Mouse (Mus musculus) limb, embryonic 11.5 days (tissue): ENCODE measurements around the gene Pxdc1. TPM values are rescaled to one million over a fixed set of nuclear protein-coding genes. Genes with fewer than 3 reads are reported as not detected.

Experiments
- ATAC-seq: fragments of 200-750 bp; cut with Nextera tagmentation; 2 replicates; pipeline ENCODE4 v1.8.0; 2017; ENCODE audit warnings: low read depth; ENCODE audit not compliant: insufficient number of reproducible peaks, low FRiP score, low TSS enrichment
- DNase-seq: peaks from one replicate; pipeline ENCODE4 v3.0.0-alpha.2; 2015; ENCODE audit warnings: low spot score
- H3K27ac ChIP-seq: fragments of 300-500 bp; sonication (generic); replicated peaks from 2 replicates; pipeline ENCODE4 v1.5.1; 2014; ENCODE audit warnings: low read depth, mild to moderate bottlenecking, low read length
- H3K27me3 ChIP-seq: fragments of 300-500 bp; sonication (generic); 2 replicates; pipeline ENCODE4 v1.6.1; 2014; ENCODE audit warnings: mild to moderate bottlenecking, low read length, mixed read lengths; ENCODE audit not compliant: control insufficient read depth, insufficient read depth
- H3K36me3 ChIP-seq: fragments of 300-500 bp; sonication (generic); 2 replicates; pipeline ENCODE4 v1.6.1; 2014; ENCODE audit warnings: mild to moderate bottlenecking, low read length, moderate library complexity, mixed read lengths; ENCODE audit not compliant: control insufficient read depth, insufficient read depth
- H3K4me1 ChIP-seq: fragments of 300-500 bp; sonication (generic); 2 replicates; pipeline ENCODE4 v1.6.1; 2014; ENCODE audit warnings: low read length, mixed read lengths; ENCODE audit not compliant: control insufficient read depth, insufficient read depth
- H3K4me2 ChIP-seq: fragments of 300-500 bp; sonication (generic); 2 replicates; pipeline ENCODE4 v1.6.1; 2014; ENCODE audit warnings: low read depth, mild to moderate bottlenecking, moderate library complexity; ENCODE audit not compliant: severe bottlenecking
- H3K4me3 ChIP-seq: fragments of 300-500 bp; sonication (generic); 2 replicates; pipeline ENCODE4 v1.5.1; 2014; ENCODE audit warnings: low read depth, low read length
- H3K9ac ChIP-seq: fragments of 300-500 bp; sonication (generic); 2 replicates; pipeline ENCODE4 v1.6.1; 2014; ENCODE audit warnings: mild to moderate bottlenecking, low read length
- H3K9me3 ChIP-seq: fragments of 300-500 bp; sonication (generic); 2 replicates; pipeline ENCODE4 v1.6.1; 2016; ENCODE audit warnings: low read length; ENCODE audit not compliant: control insufficient read depth
- WGBS: fragments of 180-500 bp; shearing (Covaris S2); extraction: QIAGEN DNeasy Blood & Tissue Kit; methylation state at CpG from one replicate; pipeline ENCODE4 v1.1.7; 2014; 5-methylcytosine and 5-hydroxymethylcytosine counted together
- polyA plus RNA-seq: library from polyadenylated mRNA; unstranded; fragments of >200 nt; fragmentation: Nextera tagmentation; extraction: Ambion mirVana; gene quantifications from 2 replicates; pipeline ENCODE4 v1.2.1, GENCODE M21; 2014

The Pxdc1 gene
- 2.4 and 3.6 TPM in 2 replicates for polyA plus RNA-seq

DNA sequence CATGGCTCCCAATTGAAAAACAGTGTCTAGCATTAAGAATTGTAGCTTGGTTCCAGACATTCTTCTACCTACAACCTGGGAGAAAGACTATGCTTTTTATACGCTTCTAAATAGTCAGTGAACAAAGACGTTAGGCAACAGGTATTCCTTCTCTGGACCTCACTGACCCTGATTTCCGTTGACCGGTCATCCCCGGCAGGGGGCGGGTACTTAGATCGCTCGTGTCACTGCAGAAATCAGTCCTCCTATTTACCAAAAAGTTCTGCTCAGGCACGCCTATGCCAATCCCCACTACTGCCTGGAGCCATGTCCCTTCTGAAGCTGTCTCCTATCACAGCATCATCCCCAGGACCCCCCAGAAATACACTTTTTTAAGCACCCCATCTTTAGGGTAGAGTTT lies at the start of gene Pxdc1:
TSS of gene Pxdc1 (minus strand) at position 96 of the 400 bp plus-strand sequence.
- Histone ChIP-seq H3K27me3 (peaks cover 18% of the 10 kb centered on the region), H3K4me1 (peaks cover 6% of the 10 kb centered on the region; the same call in 1 of the 2 replicates), H3K4me2 (peak within 1 kb of the TSS; percentile 78), H3K9ac (peak within 1 kb of the TSS; percentile 44), H3K36me3 (no peaks in the 10 kb centered on the region), H3K27ac (no peak within 1 kb of the TSS), H3K9me3 (no peaks in the 10 kb centered on the region), H3K4me3 (peak within 1 kb of the TSS; percentile 36)
- DNase-seq (peak; percentile 62), ATAC-seq (no peak)
- under 1% methylated on average over 9 of the region's 9 CpGs for WGBS

DNA sequence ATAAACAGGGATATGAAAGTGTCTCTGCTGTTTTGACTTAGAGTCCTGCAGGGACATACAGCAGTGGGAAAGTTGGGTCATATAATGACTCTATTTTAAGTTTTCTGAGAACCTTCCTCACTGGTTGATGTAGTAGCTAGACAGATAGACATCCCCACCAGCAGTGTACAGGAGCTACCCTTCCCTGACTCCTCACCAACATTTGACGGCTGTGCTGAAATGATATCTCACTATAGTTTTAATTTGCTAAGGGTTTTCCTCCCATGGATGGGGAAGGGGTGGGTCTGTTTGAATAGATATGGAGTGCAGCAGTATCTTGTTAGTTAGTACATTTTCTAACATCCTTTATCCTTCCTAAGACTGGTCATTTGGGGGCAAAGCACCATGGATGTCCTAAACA lies 47.3 kb upstream of the Pxdc1 start:
- Histone ChIP-seq H3K27ac (no peak overlapping the region), H3K4me3 (no peak overlapping the region), H3K9me3 (no peaks in the 10 kb centered on the region), H3K4me2 (no peak overlapping the region), H3K27me3 (no peaks in the 10 kb centered on the region), H3K36me3 (no peaks in the 10 kb centered on the region), H3K4me1 (no peaks in the 10 kb centered on the region), H3K9ac (no peak overlapping the region)
- ATAC-seq (no peak), DNase-seq (no peak)
- WGBS = 87% methylated on average over 1 of the region's 1 CpGs

DNA sequence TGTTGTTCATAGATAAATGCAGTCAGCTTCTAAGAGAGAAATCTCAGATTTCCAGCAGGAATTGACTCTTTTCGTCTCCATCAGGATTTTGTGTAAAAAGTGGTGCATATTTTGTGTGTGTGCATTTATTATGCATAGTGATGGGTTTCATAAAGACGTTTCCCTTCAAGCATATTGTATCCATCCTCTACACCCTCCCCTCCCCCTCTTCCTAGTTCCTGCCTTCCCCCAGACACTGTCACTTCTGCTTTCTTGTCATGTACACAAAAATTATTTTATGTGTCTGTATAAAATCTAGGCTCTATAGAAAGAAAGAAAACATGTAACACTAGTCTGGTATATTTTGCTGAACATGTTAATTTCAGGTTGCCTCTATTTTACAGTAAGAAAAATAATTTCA lies 46.8 kb upstream of the Pxdc1 start:
- ATAC-seq (no peak), DNase-seq (no peak)
- Histone ChIP-seq H3K9ac (no peak overlapping the region), H3K27ac (no peak overlapping the region), H3K36me3 (no peaks in the 10 kb centered on the region), H3K27me3 (no peaks in the 10 kb centered on the region), H3K4me3 (no peak overlapping the region), H3K4me1 (no peaks in the 10 kb centered on the region), H3K4me2 (no peak overlapping the region), H3K9me3 (no peaks in the 10 kb centered on the region)
- WGBS = 78% methylated on average over 2 of the region's 2 CpGs

DNA sequence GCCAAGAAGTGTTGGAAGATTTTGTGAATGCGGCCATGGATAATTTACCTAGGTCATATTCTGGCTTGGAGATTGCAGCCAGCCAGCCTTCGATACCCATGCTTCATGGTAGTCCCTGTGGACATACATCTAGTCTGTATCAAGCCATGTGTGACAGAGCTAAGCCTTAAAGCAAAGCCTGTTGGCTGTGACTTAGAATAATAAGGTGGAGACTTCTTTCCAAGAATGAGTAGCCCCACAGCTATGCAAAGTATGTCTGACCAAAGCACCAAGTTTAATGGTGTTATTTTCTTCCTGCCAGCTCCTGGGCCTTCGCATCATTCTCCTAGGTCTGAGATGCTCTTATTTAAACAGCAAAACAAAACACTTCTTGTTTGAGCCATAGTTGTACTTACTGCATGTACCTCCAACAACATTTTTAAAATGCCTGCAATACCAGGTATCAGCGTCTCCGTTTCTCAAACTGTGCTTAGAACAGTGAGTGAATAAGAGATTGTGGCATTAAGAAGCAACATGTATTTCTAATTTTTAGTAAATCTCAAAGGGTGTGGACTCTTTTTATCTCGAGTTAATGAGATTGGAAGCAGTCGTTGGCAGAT lies 43.5 kb upstream of the Pxdc1 start:
- Histone ChIP-seq H3K4me2 (no peak overlapping the region), H3K27ac (no peak overlapping the region), H3K9me3 (no peaks in the 10 kb centered on the region), H3K9ac (no peak overlapping the region), H3K4me3 (no peak overlapping the region), H3K27me3 (no peaks in the 10 kb centered on the region), H3K4me1 (no peaks in the 10 kb centered on the region), H3K36me3 (no peaks in the 10 kb centered on the region)
- ATAC-seq = no peak
- no peak for DNase-seq
- 78% methylated on average over 7 of the region's 7 CpGs for WGBS

DNA sequence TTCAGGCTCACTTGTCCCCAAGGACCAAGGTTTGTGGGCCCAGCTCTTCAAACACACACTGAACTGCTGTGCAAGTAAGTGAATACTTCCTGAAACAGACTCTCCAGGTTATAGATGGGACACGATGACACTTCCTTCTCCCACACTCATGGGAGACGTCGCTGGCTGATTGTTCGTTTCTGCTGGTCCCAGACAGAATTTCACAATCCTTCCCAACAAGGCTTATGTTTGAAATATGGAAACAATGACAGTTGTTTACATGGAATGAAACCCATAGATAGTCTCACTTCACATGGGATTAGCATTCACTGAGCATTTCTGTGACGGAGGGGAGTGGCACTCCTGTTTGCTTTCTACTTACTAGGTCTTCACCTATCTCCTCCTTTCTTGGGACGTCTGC lies 39.8 kb upstream of the Pxdc1 start:
- H3K27ac ChIP-seq = no peak overlapping the region
- H3K9me3 ChIP-seq = no peaks in the 10 kb centered on the region
- no peak overlapping the region for H3K4me3 ChIP-seq
- no peaks in the 10 kb centered on the region for H3K27me3 ChIP-seq
- no peaks in the 10 kb centered on the region for H3K4me1 ChIP-seq
- H3K36me3 ChIP-seq = no peaks in the 10 kb centered on the region
- no peak for ATAC-seq
- DNase-seq = no peak
- H3K4me2 ChIP-seq = no peak overlapping the region
- H3K9ac ChIP-seq = no peak overlapping the region
- 83% methylated on average over 6 of the region's 6 CpGs for WGBS

DNA sequence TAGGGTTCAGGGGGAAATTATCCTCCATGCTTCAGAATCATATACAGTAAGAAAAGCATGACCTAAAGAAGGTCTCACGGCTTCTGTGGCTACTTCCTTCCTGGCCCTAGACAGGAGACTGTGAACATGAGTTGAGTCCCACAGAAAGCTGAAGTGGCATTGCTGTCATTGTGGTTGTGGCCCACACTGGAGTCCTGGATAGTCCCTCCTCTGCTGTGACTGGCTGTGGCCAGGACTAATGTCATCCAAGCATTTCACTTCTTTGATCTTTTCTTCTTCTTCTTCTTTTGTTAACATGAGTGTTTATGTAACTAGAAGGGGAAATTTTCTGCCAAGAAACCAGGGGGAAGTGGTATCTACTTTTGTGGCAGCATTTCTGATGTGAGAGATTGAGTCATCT lies 37.8 kb upstream of the Pxdc1 start:
- Histone ChIP-seq H3K27ac (no peak overlapping the region), H3K4me2 (no peak overlapping the region), H3K9ac (no peak overlapping the region), H3K4me3 (no peak overlapping the region), H3K9me3 (no peaks in the 10 kb centered on the region), H3K4me1 (0 out of 2 replicates have a peak, but pooled peaks cover 3% of the 10 kb centered on the region), H3K36me3 (no peaks in the 10 kb centered on the region), H3K27me3 (no peaks in the 10 kb centered on the region)
- DNase-seq = no peak
- no peak for ATAC-seq
- 83% methylated on average over 1 of the region's 1 CpGs for WGBS

DNA sequence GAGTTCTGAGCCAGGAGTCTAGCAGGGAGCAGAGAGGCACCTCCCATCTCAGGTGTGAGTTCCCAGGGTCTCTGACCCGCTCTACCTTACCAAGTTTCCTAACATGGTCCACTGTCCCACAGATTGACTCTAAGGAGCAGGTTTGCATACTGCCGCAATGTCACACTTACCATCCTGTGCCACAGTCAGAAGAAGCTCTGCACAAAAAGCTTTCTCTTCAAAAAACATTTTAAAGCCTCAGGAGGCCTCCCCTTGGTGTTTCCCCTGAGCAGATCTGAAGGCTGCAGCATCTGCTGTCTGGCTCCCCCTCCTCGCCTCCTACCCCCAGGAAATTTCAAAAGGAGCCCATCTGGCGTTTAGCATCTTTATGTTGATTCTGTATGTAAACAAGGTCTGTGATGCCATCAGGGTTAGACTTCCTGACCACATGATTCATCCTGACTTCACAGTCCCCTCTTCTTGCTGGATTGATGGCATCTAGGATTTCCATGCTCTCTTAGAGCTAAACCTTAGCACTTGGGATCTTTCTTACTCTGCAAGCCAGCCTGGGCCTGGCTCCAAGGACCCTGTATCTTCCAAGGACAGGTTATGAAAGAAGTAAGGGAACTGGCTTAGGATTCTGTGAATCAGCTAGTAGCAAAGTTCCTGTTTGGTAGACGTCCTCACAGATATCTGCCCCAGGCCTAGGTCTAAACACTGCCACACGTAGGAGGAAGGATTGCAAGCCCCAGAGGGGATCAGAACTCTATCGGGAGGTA lies 31.9 kb upstream of the Pxdc1 start:
- DNase-seq (no peak), ATAC-seq (no peak)
- no peaks in the 10 kb centered on the region for H3K27me3 ChIP-seq
- no peaks in the 10 kb centered on the region for H3K36me3 ChIP-seq
- 67% methylated on average over 7 of the region's 7 CpGs for whole genome bisulfite sequencing
- H3K9ac ChIP-seq = no peak overlapping the region
- no peaks in the 10 kb centered on the region for H3K9me3 ChIP-seq
- no peak overlapping the region for H3K4me2 ChIP-seq
- no peak overlapping the region for H3K4me3 ChIP-seq
- H3K4me1 ChIP-seq = 0 out of 2 replicates have a peak, but pooled peaks cover 3% of the 10 kb centered on the region
- H3K27ac ChIP-seq = no peak overlapping the region

DNA sequence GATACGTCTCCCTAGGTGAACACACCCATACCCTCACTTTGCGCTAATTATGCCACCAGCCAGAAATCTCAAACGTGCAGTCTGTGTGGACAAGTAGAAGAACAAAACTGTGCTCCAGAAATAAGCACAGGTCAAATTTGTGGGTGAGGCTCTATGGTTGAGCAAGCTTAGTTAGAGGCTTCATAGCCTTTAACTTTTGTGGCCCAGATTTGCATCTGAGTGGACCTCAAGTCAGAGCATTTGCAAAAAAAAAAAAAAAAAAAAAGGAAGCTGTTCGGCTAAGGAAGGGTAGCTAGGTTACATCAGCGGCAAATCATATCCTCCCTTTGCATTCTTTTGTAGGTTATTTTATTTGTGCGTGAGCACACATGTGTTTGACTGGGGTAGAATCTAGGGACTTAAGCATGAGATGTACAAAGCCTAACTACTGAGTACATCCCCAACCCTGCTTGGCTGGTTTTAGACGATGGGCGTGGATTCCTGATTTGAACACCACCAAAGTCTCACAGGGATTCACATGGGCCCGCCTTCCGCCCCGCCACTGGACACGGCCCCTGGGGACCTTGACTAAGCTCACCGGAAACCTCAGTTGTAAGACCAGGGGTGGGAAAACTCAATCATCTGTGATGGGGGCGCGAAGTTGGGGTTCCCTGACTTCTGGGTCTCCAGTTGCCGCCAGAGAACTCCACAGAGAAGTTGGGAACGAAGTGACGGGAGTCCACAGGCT lies 30.6 kb upstream of the Pxdc1 start:
- Histone ChIP-seq H3K9me3 (no peaks in the 10 kb centered on the region), H3K4me2 (no peak overlapping the region), H3K9ac (no peak overlapping the region), H3K27ac (no peak overlapping the region), H3K4me1 (0 out of 2 replicates have a peak, but pooled peaks cover 3% of the 10 kb centered on the region), H3K4me3 (no peak overlapping the region), H3K36me3 (no peaks in the 10 kb centered on the region), H3K27me3 (no peaks in the 10 kb centered on the region)
- 94% methylated on average over 18 of the region's 18 CpGs for WGBS
- DNase-seq (no peak), ATAC-seq (no peak)
